Mouse (Mus musculus) lung, postnatal 0 days (tissue): Measurements from ENCODE around the gene Rab27a. TPM values are rescaled to one million over a fixed set of nuclear protein-coding genes. Genes with fewer than 3 reads are reported as not detected.

Experiments
- ATAC-seq: fragments of 200-750 bp; cut with Nextera tagmentation; 2 replicates; pipeline ENCODE4 v1.8.0; 2017; ENCODE audit warnings: moderate library complexity
- DNase-seq: peaks from one replicate; pipeline ENCODE4 v3.0.0-alpha.2; 2016; ENCODE audit warnings: low spot score
- H3K27ac ChIP-seq: fragments of 300-500 bp; sonication (generic); 2 replicates; pipeline ENCODE4 v1.5.1; 2014; ENCODE audit warnings: antibody characterized with exemption, mild to moderate bottlenecking, low read length, mixed read lengths
- H3K27me3 ChIP-seq: fragments of 300-500 bp; sonication (generic); replicated peaks from 2 replicates; pipeline ENCODE4 v1.6.1; 2014; ENCODE audit warnings: low read length, mixed read lengths; ENCODE audit not compliant: insufficient read depth
- H3K36me3 ChIP-seq: fragments of 300-500 bp; sonication (generic); 2 replicates; pipeline ENCODE4 v1.6.1; 2014; ENCODE audit warnings: low read length, mixed read lengths; ENCODE audit not compliant: insufficient read depth
- H3K4me1 ChIP-seq: fragments of 300-500 bp; sonication (generic); 2 replicates; pipeline ENCODE4 v1.6.1; 2014; ENCODE audit warnings: antibody characterized with exemption, low read depth, low read length, mixed read lengths; ENCODE audit not compliant: insufficient read depth
- H3K4me2 ChIP-seq: fragments of 300-500 bp; sonication (generic); replicated peaks from 2 replicates; pipeline ENCODE4 v1.6.1; 2014; ENCODE audit warnings: low read depth, mild to moderate bottlenecking, low read length, moderate library complexity, mixed read lengths
- H3K4me3 ChIP-seq: fragments of 300-500 bp; sonication (generic); 2 replicates; pipeline ENCODE4 v1.5.1; 2014; ENCODE audit warnings: low read depth, low read length
- H3K9ac ChIP-seq: fragments of 300-500 bp; sonication (generic); replicated peaks from 2 replicates; pipeline ENCODE4 v1.6.1; 2014; ENCODE audit warnings: low read depth, mild to moderate bottlenecking
- H3K9me3 ChIP-seq: fragments of 300-500 bp; sonication (generic); 2 replicates; pipeline ENCODE4 v1.6.1; 2016; ENCODE audit warnings: low read length, mixed read lengths
- CTCF ChIP-seq: IDR thresholded peaks from 2 replicates; pipeline ENCODE4 v1.5.1; 2016; ENCODE audit warnings: antibody characterized with exemption, mild to moderate bottlenecking
- EP300 ChIP-seq: IDR thresholded peaks from 2 replicates; pipeline ENCODE4 v1.6.1; 2016; ENCODE audit warnings: antibody characterized with exemption, mild to moderate bottlenecking, control low read depth
- WGBS: fragments of 180-500 bp; shearing (Covaris S2); extraction: QIAGEN DNeasy Blood & Tissue Kit; methylation state at CpG from one replicate; pipeline ENCODE4 v1.1.7; 2014; 5-methylcytosine and 5-hydroxymethylcytosine counted together
- polyA plus RNA-seq: library from polyadenylated mRNA; unstranded; fragments of >200 nt; fragmentation: Nextera tagmentation; extraction: Ambion mirVana; gene quantifications from 2 replicates; pipeline ENCODE4 v1.2.1, GENCODE M21; 2015

The Rab27a gene
- polyA plus RNA-seq, 1 experiment from 2014 or later: 48.7 TPM

- H3K9ac ChIP-seq: peak within 1 kb of the TSS; percentile 74
- no peaks in the 10 kb centered on the region for H3K36me3 ChIP-seq
- H3K4me2 ChIP-seq: peak within 1 kb of the TSS; percentile 75
- no peaks in the 10 kb centered on the region for H3K27me3 ChIP-seq
- TF ChIP-seq CTCF (no peak), EP300 (no peak)
- H3K27ac ChIP-seq: peak within 1 kb of the TSS; percentile 76
- DNase-seq (no peak), ATAC-seq (no peak)
- peaks cover 14% of the 10 kb centered on the region for H3K4me1 ChIP-seq
- no peaks in the 10 kb centered on the region for H3K9me3 ChIP-seq
- 28% methylated on average over 6 of the region's 6 CpGs for WGBS
- H3K4me3 ChIP-seq: peak within 1 kb of the TSS; percentile 77
These were observed 4.6 kb upstream of the Rab27a start, which contains the start of gene Pigb for GRCm38 (mm10) chr9:73040080-73040479. Gene Pigb, minus strand, starts transcription at chr9:73040378.

GRCm38 (mm10) chr9:73045204-73045603 lies 550 bp downstream of the Rab27a start:
- 7% methylated on average over 7 of the region's 7 CpGs for WGBS
- DNase-seq: no peak
- Histone ChIP-seq H3K4me1 (peaks cover 17% of the 10 kb centered on the region), H3K27ac (peak overlapping the region; percentile 74), H3K27me3 (no peaks in the 10 kb centered on the region), H3K4me3 (peak overlapping the region; percentile 46), H3K36me3 (no peaks in the 10 kb centered on the region), H3K9ac (peak overlapping the region; percentile 51; the same call in 1 of the 2 replicates), H3K9me3 (no peaks in the 10 kb centered on the region), H3K4me2 (peak overlapping the region; percentile 89)
- TF ChIP-seq CTCF (no peak), EP300 (no peak)
- no peak for ATAC-seq

GRCm38 (mm10) chr9:73045711-73046110 lies 1.1 kb downstream of the Rab27a start:
- H3K27me3 ChIP-seq: no peaks in the 10 kb centered on the region
- H3K9ac ChIP-seq: peak overlapping the region; percentile 51; the same call in 1 of the 2 replicates
- DNase-seq: no peak

GRCm38 (mm10) chr9:73047906-73048305 lies 3.3 kb downstream of the Rab27a start:
- H3K9ac ChIP-seq: no peak overlapping the region
- peaks cover 14% of the 10 kb centered on the region; the same call in 1 of the 2 replicates for H3K4me1 ChIP-seq
- H3K27ac ChIP-seq: no peak overlapping the region
- no peak overlapping the region for H3K4me3 ChIP-seq
- no peaks in the 10 kb centered on the region for H3K9me3 ChIP-seq
- no peaks in the 10 kb centered on the region for H3K36me3 ChIP-seq
- WGBS: 86% methylated on average over 2 of the region's 2 CpGs
- no peak for DNase-seq
- no peak for TF ChIP-seq CTCF
- no peak for TF ChIP-seq EP300
- ATAC-seq: no peak
- H3K4me2 ChIP-seq: no peak overlapping the region
- H3K27me3 ChIP-seq: no peaks in the 10 kb centered on the region

More at GRCm38 (mm10) chr9:73045711-73046110, 1.1 kb downstream of the Rab27a start:
- 59% methylated on average over 10 of the region's 10 CpGs for WGBS
- TF ChIP-seq EP300 (no peak), CTCF (no peak)
- peak overlapping the region; percentile 46 for H3K4me3 ChIP-seq
- H3K4me1 ChIP-seq: peaks cover 14% of the 10 kb centered on the region; the same call in 1 of the 2 replicates
- peak overlapping the region; percentile 89 for H3K4me2 ChIP-seq
- H3K27ac ChIP-seq: 0 out of 2 replicates have a peak overlapping the region, but pooled peaks have one; percentile 74
- no peaks in the 10 kb centered on the region for H3K36me3 ChIP-seq
- no peak for ATAC-seq
- H3K9me3 ChIP-seq: no peaks in the 10 kb centered on the region

GRCm38 (mm10) chr9:73048927-73049326 lies 4.3 kb downstream of the Rab27a start:
- Histone ChIP-seq H3K27ac (no peak overlapping the region), H3K4me2 (no peak overlapping the region), H3K27me3 (no peaks in the 10 kb centered on the region), H3K36me3 (no peaks in the 10 kb centered on the region), H3K4me3 (no peak overlapping the region), H3K9me3 (no peaks in the 10 kb centered on the region), H3K9ac (no peak overlapping the region), H3K4me1 (peaks cover 14% of the 10 kb centered on the region; the same call in 1 of the 2 replicates)
- no peak for DNase-seq
- WGBS: 15% methylated on average over 4 of the region's 4 CpGs
- ATAC-seq: no peak
- TF ChIP-seq EP300: no peak
- TF ChIP-seq CTCF: no peak

GRCm38 (mm10) chr9:73049833-73050232 lies 5.2 kb downstream of the Rab27a start:
- H3K27ac ChIP-seq: no peak overlapping the region

More at GRCm38 (mm10) chr9:73049833-73050232, 5.2 kb downstream of the Rab27a start:
- Histone ChIP-seq H3K9ac (no peak overlapping the region), H3K4me1 (peaks cover 8% of the 10 kb centered on the region; the same call in 1 of the 2 replicates), H3K9me3 (no peaks in the 10 kb centered on the region), H3K4me2 (no peak overlapping the region), H3K4me3 (no peak overlapping the region), H3K27me3 (no peaks in the 10 kb centered on the region), H3K36me3 (no peaks in the 10 kb centered on the region)
- DNase-seq (no peak), ATAC-seq (0 out of 2 replicates have a peak, but pooled peaks have one; percentile 28)
- 20% methylated on average over 5 of the region's 5 CpGs for WGBS
- TF ChIP-seq EP300: no peak
- no peak for TF ChIP-seq CTCF
